Mouse (Mus musculus): ENCODE measurements around the gene Arhgap25. TPM values are rescaled to one million over a fixed set of nuclear protein-coding genes. Genes with fewer than 3 reads are reported as not detected.

Arhgap25 gene
- polyA plus RNA-seq, 1 experiment: 3.5 TPM

DNA sequence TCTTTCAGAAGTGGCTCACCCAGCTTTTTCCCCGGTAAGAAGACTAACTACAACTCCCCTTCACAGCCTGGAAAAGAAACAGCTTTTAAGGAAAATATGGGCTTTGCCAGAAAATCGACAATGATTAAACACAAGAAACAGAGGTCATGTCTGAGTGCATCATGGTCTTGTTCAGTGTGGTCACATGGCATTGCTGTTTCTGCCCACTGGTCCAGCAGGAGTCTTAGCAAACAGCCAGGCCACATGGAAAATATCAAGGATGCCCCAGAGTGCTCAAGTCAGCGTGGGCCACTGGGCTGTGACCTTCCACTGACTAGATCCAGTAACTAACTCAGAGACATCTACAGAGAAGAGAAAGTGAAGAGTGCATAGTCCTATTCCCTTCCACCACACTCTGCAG, 81.3 kb downstream of the Arhgap25 start:
- DNase-seq (ENCODE audit: extremely low spot score in 1 of 2, low spot score in 1 of 2): no peak

DNA sequence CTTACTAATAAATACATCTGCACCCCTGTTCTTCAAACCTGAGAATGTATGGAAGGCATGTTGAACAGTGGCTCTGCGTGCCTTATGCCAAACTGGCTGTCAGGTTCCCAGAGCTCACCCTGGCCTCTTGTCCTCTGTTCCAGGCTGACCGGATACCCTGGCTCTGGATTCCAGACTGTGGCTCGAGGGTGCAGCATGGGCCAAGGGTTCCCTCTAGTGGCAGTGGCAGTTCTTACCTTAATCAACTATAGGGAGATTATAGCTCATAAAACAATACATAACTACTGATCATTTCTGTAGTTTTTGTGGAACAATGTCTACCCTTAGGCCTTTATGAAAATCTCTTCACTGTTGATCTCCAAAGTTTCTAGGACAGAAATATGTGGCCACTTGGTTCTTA, 82.0 kb downstream of the Arhgap25 start:
- DNase-seq (ENCODE audit: extremely low spot score in 1 of 2, low spot score in 1 of 2): peak in 1 of 2 experiments; percentile 62

DNA sequence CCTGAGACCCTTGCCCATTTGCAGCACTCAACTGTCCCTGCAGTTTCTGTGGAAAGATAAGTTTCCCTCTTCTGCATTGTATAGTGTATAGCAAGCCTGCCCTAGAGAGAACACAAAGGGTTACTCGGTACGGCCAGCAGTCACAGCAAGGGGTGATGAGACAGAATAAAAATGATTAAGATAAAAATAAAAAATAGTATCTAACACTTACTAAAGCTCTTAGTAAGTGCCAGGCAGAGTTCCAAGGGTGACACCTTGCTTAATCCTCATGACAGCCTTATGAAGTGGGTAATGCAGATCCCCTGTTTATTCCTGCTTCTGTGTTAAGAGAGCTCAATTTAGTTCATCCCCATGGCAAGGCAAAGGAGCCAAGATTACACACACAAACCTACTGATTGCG, 83.5 kb downstream of the Arhgap25 start:
- DNase-seq (ENCODE audit: extremely low spot score in 1 of 2, low spot score in 1 of 2): no peak

DNA sequence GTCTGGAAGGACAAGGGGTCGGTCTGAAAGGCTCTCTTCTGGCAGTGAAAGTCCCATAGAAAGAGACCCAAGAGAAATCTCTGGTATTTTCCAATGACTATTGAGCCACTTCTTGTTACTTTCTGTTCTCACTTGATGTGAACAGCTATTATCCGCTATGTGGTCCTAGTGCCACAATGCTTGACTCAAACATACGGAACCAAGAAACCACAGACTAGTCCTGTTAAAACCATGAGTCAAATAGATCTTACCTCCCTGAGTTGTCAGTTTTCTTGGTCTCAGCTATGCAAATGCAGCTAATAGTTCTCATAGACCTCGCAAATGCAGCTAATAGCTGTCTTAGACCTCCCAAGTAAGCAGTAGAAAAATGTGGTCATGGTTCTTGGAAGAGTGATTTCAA, 85.8 kb downstream of the Arhgap25 start:
- DNase-seq (ENCODE audit: extremely low spot score in 1 of 2, low spot score in 1 of 2): no peak

DNA sequence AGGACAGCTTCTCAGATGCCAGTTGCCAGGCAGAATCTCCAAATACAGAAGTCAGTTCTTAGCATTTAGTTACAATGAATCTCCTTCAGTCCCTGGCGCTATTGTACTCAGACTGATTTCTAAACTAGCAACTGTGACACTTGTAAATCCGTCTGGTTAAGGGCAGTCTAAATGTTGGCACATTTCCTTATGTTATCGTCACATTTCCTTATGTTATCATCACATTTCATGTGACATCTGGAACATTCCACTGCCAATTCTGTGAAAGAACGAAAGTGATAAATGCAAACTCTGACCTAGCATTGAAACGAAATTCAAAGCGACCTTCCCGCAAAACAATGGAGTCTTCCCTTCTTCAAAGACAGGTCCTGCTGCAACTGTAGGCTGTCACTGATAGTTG, 87.8 kb downstream of the Arhgap25 start:
- no peak for DNase-seq (ENCODE audit: extremely low spot score in 1 of 2, low spot score in 1 of 2)

DNA sequence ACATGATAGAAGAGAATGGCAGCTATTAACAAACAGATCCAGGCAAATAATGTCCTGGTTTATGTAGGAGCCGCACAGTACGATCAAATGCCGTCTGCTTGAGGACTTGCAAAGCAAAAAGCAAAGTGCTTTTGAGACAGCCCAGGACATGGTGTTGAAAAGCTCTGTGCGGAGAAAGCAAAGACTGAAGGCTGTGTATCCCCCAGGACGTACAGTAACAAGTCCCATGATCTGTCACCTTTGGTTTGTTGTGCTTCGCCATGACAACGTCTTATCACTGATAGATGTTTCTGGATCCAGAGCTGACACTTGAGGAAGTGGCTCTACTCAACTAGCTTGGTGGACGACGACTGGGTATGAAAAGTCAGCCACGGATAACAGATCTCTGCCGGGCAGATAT, 89.8 kb downstream of the Arhgap25 start:
- DNase-seq (ENCODE audit: extremely low spot score in 1 of 2, low spot score in 1 of 2): no peak

DNA sequence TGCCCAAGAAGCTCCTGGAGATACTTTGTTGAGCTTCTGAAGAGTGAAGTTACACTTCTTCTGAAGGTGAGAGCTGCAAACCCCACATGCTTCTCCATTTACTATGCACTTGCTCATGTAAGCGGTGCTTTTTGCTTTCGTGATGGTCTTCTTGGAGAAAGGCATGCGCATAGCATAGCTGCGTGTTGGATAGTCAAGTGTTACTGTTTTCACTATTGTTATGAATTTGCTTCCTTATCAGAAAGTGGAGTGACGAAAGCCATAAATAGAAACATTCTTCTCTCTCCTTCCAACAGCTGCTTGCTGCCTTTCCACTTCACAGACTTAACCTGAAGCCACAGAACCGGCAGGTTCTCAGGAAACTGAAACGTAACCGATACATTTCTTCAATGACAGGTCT, 96.3 kb downstream of the Arhgap25 start:
- DNase-seq (ENCODE audit: extremely low spot score in 1 of 2, low spot score in 1 of 2): no peak

DNA sequence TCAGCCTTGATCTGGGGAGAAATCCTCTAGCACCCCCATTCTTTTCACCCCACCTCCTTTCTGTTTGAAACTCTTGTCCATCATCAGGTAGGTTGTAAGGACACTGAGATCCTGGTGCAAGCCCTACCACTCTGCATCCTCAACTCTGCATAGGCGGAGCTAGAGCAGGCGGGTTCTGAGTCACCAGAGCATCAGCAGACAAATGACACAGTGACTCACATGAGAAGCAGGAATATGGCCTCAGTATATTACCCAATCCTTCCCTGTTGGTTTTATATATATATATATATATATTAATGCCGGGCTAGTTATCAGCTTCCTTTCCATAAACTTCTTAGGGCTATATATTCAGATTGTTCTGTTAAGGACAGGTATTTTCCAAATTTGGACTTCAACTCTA, 97.3 kb downstream of the Arhgap25 start:
- DNase-seq (ENCODE audit: extremely low spot score in 1 of 2, low spot score in 1 of 2): no peak

DNA sequence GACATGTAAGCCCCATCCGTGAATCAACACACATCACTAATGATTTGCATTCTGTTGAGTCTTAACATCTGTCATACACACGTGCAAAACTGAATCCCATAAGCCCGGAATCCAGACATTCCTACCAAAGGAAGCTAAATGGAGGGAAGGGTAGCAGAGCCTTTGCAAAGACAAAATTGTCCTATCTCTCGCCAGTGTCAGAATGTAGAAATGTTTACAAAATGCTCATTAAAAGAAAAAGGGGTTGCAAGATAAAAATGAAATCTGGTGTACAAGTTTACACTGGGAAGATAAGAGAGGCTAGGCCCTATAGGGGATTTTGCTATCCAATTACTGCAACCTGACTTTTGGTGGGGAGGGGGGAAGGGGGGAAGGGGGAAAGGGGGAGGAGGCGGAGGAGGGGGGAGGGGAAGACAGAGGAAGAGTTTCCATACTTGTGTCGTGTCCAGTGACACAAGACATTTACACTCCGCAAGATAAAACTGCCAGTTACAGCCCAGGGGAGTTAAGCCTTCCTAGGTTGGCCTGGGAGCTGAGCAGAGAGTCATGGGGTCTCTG, 104.5 kb downstream of the Arhgap25 start, which contains the start of gene Bmp10:
TSS of gene Bmp10 (plus strand) at position 508 of the 558 bp plus-strand sequence.
- DNase-seq (ENCODE audit: extremely low spot score in 1 of 2, low spot score in 1 of 2): no peak

DNA sequence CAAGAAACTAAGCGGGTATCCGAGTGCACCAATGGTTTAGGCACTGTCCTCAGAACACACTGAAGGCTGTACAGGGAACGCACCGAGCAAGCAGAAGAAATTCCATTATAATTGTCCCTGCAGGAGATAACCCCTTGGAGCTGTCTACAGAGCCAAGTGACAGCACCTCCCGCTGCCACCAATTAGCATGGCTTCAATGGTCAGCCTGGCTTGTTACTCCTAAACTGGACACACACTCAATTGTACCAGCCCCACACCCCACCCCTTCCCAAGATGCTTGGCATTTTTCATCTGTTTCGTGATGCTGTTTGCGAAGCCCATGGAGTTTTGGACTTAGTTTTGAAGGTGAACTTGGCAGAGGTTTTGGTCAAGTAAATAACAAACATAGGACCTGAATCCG, 105.4 kb downstream of the Arhgap25 start:
- DNase-seq (ENCODE audit: extremely low spot score in 1 of 2, low spot score in 1 of 2): no peak

DNA sequence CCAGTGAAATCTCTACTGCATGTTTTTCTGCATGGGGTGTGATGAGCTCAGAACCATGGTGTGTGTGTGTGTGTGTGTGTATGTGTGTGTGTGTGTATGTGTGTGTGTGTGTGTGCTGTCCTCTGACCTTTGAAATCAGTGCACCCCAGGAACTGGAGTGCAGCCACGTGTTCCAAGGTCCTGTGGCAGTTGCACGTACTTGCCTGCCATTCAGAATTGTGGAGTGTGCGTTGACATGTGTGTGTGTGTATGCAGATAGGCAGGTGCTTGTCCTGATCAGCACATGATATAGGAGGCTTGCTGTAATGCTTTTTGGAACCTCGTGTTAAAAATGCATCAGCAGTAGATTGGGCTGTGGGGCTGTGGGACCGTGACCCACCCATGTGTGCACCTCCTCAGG, 106.1 kb downstream of the Arhgap25 start:
- DNase-seq (ENCODE audit: extremely low spot score in 1 of 2, low spot score in 1 of 2): no peak

DNA sequence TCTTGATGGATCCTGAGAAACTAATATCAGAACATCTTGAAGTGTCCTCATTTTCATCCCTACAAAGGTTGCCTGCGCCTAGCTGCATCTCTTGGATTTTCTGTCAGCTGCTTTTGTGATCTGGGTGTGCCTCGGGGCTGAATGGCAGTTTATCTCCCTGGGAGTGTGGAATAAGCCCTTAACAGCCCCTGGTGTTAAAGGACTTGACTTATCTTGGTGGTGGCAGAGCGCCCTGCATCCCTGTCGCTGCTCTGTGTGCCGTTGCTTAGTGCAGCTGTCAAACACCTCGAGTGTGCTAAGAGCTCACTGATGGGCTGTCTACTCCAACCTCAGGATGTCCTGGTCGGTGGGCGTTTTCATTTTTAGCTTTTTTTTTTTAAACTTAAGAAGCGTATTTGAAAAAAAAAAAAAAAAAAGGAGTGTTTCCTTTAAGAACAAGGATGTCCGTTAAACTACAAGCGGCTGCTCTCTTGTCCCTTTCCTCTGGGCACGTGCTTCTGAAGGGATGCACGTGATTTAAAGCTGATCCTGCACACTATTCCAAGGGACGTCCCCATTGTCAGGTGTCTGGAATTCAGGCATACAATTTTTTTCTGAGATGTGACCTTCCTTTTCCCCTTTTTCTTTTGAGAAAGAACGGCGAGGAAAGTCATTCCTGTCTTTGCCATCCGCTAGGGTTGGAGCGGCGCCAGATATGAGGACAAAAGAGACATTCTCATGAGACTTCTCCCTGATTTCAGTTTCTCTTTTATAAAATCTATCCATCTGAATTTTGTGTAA, 108.8 kb downstream of the Arhgap25 start:
- DNase-seq (ENCODE audit: extremely low spot score in 1 of 2, low spot score in 1 of 2): peak in 1 of 2 experiments; percentile 15

DNA sequence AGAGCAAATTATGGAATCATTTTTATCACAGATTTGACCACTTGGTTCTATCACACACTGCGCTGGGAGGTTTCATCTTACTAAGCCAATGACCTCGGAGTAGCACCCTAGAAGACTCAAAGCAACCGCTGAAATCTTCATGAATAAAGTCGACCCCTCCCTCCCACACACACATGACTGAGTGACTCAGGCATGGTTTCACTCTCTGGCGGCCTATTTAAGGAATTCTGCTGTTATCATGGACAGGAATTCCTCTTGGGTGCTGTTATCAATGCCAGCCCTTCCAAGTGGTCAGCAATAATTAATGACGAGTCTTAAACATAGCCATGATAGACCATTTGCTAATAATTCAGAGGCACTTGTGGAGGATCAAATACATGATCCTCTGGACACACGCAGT, 110.8 kb downstream of the Arhgap25 start:
- no peak for DNase-seq (ENCODE audit: extremely low spot score in 1 of 2, low spot score in 1 of 2)

DNA sequence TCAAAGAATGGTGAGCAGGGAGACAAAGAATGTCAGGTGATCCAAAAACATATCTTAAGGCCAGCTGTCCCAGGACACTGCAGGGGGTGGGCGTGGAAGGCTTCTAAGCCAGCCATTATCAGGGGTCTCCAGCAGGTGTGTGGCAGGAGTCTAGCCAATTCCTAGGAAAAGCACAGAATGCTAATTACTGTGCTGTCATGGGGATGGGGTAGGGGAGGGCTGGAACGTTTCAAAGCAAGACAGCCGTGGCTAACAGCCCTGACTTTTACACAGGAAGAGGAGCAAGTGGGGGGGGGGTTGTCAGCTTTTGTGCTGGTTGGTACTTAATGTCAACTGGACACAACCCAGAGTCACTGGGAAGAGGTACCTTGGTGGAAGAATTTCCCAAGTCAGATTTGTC, 121.0 kb downstream of the Arhgap25 start:
- DNase-seq (ENCODE audit: extremely low spot score in 1 of 2, low spot score in 1 of 2): no peak

Other genes with a start within 250 kb of the Arhgap25 start
- 8.8 and 11.3 TPM in 2 replicates for gene Antxr1, start 197.4 kb downstream of the Arhgap25 start, polyA plus RNA-seq (2012; rRNA removed)
- 0.08 and 0.14 TPM in 2 replicates for gene Gkn1, start 182.3 kb downstream of the Arhgap25 start, polyA plus RNA-seq (2012; rRNA removed)
- not detected in 2 replicates for gene Gkn2, start 159.9 kb downstream of the Arhgap25 start, polyA plus RNA-seq (2012; rRNA removed)
- 27.1 and 34.3 TPM in 2 replicates for gene Gkn3, start 144.3 kb downstream of the Arhgap25 start, polyA plus RNA-seq (2012; rRNA removed)
- gene Bmp10, start 104.3 kb downstream of the Arhgap25 start, polyA plus RNA-seq (2012; rRNA removed): not detected in 2 replicates
- 0.06 and 0.10 TPM in 2 replicates for gene Prokr1, start 57.5 kb upstream of the Arhgap25 start, polyA plus RNA-seq (2012; rRNA removed)
- gene Aplf, start 138.9 kb upstream of the Arhgap25 start, polyA plus RNA-seq (2012; rRNA removed): 4.2 and 4.6 TPM in 2 replicates
- gene Efcc1, start 197.6 kb upstream of the Arhgap25 start, polyA plus RNA-seq (2012; rRNA removed): 4.3 and 4.5 TPM in 2 replicates
- gene Gp9, start 244.8 kb upstream of the Arhgap25 start, polyA plus RNA-seq (2012; rRNA removed): 0.99 and 1.9 TPM in 2 replicates